Mouse (Mus musculus) hindbrain, embryonic 10.5 days (tissue): ENCODE measurements around the gene Mrpl50. TPM values are rescaled to one million over a fixed set of nuclear protein-coding genes. Genes with fewer than 3 reads are reported as not detected.

ENCODE experiments used
- DNase-seq: peaks from one replicate; pipeline ENCODE4 v3.0.0-alpha.2; 2017; ENCODE audit warnings: low spot score
- H3K27ac ChIP-seq: fragments of 300-500 bp; sonication (generic); 2 replicates; pipeline ENCODE4 v1.5.1; 2016; ENCODE audit warnings: mild to moderate bottlenecking, moderate library complexity
- H3K27me3 ChIP-seq: fragments of 300-500 bp; sonication (generic); 2 replicates; pipeline ENCODE4 v1.6.1; 2016; ENCODE audit warnings: mild to moderate bottlenecking; ENCODE audit not compliant: poor library complexity, insufficient read depth, severe bottlenecking
- H3K36me3 ChIP-seq: fragments of 300-500 bp; sonication (generic); 2 replicates; pipeline ENCODE4 v1.6.1; 2016; ENCODE audit warnings: mild to moderate bottlenecking, moderate library complexity
- H3K4me1 ChIP-seq: fragments of 300-500 bp; sonication (generic); replicated peaks from 2 replicates; pipeline ENCODE4 v1.6.1; 2016; ENCODE audit warnings: mild to moderate bottlenecking
- H3K4me3 ChIP-seq: fragments of 300-500 bp; sonication (generic); 2 replicates; pipeline ENCODE4 v1.5.1; 2016; ENCODE audit warnings: mild to moderate bottlenecking, moderate library complexity
- H3K9me3 ChIP-seq: fragments of 300-500 bp; sonication (generic); 2 replicates; pipeline ENCODE4 v1.6.1; 2016; ENCODE audit warnings: mild to moderate bottlenecking, moderate library complexity
- WGBS: fragments of 180-500 bp; shearing (Covaris S2); methylation state at CpG from one replicate; pipeline ENCODE4 v1.1.7; 2016; 5-methylcytosine and 5-hydroxymethylcytosine counted together
- polyA plus RNA-seq: library from polyadenylated mRNA; unstranded; fragments of >200 nt; fragmentation: Nextera tagmentation; extraction: Ambion mirVana; gene quantifications from 2 replicates; pipeline ENCODE4 v1.2.1, GENCODE M21; 2016

Gene Mrpl50
- polyA plus RNA-seq, result 74.8 and 77.1 TPM in 2 replicates

DNA sequence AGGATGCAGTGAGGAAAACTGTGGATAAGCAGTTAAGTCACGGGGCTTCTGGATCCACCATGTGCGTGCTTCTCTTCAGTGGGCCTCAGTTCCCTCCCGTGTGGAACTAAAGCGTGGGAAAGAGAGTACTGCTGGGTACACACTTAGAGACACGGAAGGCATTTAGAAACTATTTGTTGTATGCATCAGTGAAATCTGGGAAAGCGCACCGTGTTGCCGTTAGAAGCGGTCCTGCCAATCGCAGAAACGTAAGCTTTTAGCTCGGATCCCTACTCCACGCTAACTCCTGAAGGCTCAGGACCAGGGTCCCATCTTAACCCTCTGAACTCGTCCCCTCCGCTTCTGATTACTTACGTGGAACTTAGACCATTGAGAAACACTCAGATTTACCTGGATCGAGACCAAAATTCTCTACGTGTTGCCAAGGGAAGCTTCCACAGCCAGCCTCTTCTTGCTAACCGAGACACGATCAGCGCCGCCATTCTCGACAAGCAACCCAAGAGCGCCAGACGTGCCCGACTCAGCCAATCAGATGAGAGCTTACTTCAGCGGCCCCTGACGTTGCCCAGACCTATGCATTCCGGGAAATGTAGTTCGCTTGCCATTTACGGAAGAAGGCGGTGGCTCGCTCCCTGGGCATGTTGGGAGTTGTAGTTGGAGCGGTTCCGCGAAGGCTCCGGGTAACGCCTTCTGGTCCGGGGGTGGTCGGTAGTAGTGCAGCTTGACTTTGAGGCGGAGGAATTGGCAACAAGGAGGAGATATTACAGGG is at the start of gene Mrpl50, which contains the start of gene Zfp189:
Gene Mrpl50 (minus strand): TSS at position 522 of the 769 bp plus-strand sequence.
Gene Zfp189 (plus strand): TSS at position 605 of the 769 bp plus-strand sequence.
- Histone ChIP-seq H3K27me3 (no peaks in the 10 kb centered on the region), H3K27ac (peak within 1 kb of the TSS; percentile 91)
- under 1% methylated on average over 41 of the region's 41 CpGs for WGBS

DNA sequence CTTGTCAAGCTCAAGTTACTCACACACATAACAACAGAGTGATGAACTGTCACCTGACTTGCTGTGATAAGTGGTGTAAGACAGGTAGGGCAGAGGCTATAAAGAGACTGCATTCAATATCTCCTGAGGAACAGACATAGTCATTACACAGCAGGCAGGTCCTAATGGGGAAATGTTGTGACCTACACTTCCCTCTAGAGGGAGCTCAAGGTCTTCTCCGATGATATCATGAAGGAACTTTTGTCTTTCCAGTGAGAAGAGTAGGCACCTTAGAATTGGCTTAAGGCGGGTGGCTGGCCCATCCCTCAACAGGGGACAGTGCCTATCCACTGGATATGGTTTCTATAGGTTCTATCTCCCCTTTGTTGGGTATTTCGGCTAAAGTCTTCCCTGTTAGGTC is 46.7 kb upstream of the Mrpl50 start:
- WGBS, result 30% methylated on average over 3 of the region's 3 CpGs
- no peak overlapping the region for H3K4me3 ChIP-seq
- no peak overlapping the region for H3K27ac ChIP-seq
- no peaks in the 10 kb centered on the region for H3K36me3 ChIP-seq
- H3K27me3 ChIP-seq, result no peaks in the 10 kb centered on the region
- H3K9me3 ChIP-seq, result no peaks in the 10 kb centered on the region
- no peaks in the 10 kb centered on the region for H3K4me1 ChIP-seq
- DNase-seq, result peak; percentile 32

More for the DNA sequence above, at the start of gene Mrpl50, which contains the start of gene Zfp189:
- peak within 1 kb of the TSS; percentile 74 for H3K4me3 ChIP-seq
- peak; percentile 93 for DNase-seq
- H3K9me3 ChIP-seq, result no peaks in the 10 kb centered on the region
- H3K36me3 ChIP-seq, result peaks cover 47% of the 10 kb centered on the region
- peaks cover 28% of the 10 kb centered on the region for H3K4me1 ChIP-seq

DNA sequence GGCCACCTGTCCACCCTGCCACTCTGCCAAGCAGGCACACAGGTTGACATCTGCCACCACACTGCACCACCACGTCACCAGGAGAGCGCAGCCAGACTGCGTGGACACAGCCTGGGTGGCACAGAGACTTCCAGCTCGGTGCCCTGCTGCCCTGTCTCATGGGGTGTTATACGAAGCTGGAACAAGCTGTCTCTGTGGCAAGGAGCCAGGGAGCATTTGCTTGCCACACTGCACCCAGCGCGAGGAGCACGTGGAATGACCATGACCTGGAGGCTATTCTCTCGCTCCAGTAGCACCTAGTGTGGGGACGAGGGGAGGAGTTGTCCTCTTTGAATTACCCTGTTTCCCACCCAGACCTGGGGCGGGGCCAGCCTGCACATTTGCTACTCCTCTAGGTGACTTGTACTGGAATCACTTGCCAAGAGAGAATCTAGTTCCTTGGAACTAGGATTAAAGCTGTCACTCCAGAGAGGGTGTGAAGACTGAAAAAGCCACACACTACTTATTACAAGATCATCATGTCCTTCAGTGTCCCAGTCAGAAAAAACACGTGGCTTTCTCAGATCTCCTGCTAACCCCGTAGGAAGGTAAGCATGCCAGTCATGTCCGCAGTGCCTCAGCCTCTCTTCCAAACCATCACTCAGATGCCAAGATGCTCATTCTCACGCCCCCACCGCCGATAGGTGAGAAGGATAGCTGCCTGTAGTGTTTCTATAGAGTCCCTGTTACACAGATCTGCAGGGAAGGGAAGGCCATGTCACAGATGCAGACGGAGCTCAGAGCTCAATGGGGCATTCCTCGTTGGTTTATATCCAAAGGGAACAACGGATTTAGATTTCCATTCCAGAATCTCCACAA is 39.3 kb upstream of the Mrpl50 start:
- H3K36me3 ChIP-seq, result no peaks in the 10 kb centered on the region
- H3K4me1 ChIP-seq, result no peaks in the 10 kb centered on the region
- WGBS, result 80% methylated on average over 20 of the region's 20 CpGs
- no peak overlapping the region for H3K4me3 ChIP-seq
- DNase-seq, result no peak
- no peaks in the 10 kb centered on the region for H3K9me3 ChIP-seq
- no peak overlapping the region for H3K27ac ChIP-seq
- H3K27me3 ChIP-seq, result no peaks in the 10 kb centered on the region

DNA sequence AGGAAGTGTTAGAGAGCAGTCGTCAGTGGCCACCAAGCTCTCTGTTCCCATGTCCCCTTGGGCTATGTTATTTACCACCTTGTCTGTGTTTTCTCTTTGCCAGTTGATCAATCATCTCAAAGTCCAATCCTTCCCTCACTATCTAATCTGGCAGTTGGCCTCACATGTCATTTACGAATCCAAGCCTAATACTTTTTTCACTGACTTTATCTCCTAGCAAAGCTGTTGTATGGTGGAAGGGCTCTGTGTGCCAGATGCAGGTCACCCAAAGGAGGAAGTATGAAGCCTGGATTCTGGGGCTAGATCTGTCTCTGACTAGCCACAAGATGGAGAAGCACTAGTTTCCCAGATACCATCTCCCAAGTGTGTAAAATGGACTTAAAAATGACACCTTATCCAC is 37.3 kb upstream of the Mrpl50 start:
- H3K4me1 ChIP-seq, result no peaks in the 10 kb centered on the region
- no peaks in the 10 kb centered on the region for H3K9me3 ChIP-seq
- no peak overlapping the region for H3K27ac ChIP-seq
- DNase-seq, result no peak
- no peak overlapping the region for H3K4me3 ChIP-seq
- H3K27me3 ChIP-seq, result no peaks in the 10 kb centered on the region
- H3K36me3 ChIP-seq, result no peaks in the 10 kb centered on the region
- 87% methylated on average over 2 of the region's 2 CpGs for WGBS

DNA sequence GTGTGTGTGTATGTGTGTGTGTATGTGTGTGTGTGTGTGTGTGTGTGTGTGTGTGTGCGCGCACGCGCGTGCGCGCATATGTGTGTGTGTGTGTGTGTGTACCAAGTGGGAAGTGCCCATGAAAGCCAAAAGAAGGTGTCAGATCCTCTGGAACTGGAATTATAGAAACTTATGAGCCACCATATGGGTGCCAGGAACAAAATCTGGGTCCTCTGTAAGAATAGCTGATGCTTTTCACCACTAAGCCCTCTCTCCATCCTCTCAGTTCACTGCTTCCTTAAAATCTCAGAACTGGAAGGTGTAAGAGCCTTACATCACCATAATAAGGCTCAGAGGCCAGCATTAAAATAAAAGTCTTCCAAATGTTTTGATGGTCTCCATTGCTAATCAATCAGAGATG is 36.5 kb upstream of the Mrpl50 start:
- Histone ChIP-seq H3K9me3 (no peaks in the 10 kb centered on the region), H3K36me3 (no peaks in the 10 kb centered on the region), H3K4me3 (no peak overlapping the region), H3K27ac (no peak overlapping the region), H3K27me3 (no peaks in the 10 kb centered on the region), H3K4me1 (no peaks in the 10 kb centered on the region)
- DNase-seq, result no peak
- 99% methylated on average over 7 of the region's 7 CpGs for WGBS

DNA sequence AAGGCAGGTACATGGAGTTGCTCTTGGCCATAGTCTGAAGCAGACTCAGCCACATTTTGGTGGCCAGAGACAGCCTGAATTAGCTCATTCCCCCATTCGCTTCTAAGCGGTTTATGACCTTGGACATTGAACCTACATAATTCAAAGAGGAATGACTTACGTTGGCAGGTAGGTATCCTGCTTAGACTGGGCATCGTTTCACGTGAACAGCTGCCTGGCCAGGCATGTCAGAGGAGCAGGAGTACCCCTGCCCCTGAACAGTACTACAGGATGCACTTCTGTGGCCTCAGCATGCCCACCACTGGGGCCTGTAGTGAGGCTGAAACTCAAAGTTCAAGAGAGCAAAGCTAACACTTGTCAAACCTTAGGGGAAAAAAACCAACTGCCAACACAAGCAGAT is 32.5 kb upstream of the Mrpl50 start:
- no peaks in the 10 kb centered on the region for H3K27me3 ChIP-seq
- no peak for DNase-seq
- no peak overlapping the region for H3K4me3 ChIP-seq
- no peak overlapping the region for H3K27ac ChIP-seq
- 89% methylated on average over 5 of the region's 5 CpGs for WGBS
- H3K4me1 ChIP-seq, result no peaks in the 10 kb centered on the region
- H3K36me3 ChIP-seq, result no peaks in the 10 kb centered on the region
- H3K9me3 ChIP-seq, result no peaks in the 10 kb centered on the region

DNA sequence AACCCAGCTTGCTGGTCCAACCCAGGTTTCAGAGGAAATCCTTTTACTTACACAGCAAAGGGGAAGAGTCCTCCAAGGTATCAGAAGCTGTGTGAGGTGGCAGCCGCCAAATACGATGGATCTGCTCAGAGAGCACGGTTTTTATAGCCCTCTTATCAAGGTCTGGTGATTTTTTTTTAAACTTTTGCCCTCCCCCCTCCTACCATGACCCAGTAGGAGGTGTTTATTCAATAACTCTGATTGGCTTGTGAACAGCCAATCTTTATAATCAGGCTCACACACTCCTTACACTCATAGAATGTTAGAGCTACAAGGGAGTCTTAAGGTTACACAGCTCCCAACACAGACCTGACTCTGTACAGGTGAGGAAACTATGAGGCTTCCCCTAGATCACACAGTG is 28.5 kb upstream of the Mrpl50 start, which contains the start of gene Aldob:
Gene Aldob (minus strand): TSS at position 164 of the 400 bp plus-strand sequence.
- Histone ChIP-seq H3K27ac (no peak within 1 kb of the TSS), H3K4me1 (no peaks in the 10 kb centered on the region), H3K36me3 (no peaks in the 10 kb centered on the region), H3K4me3 (no peak within 1 kb of the TSS), H3K9me3 (no peaks in the 10 kb centered on the region), H3K27me3 (no peaks in the 10 kb centered on the region)
- 76% methylated on average over 3 of the region's 3 CpGs for WGBS
- no peak for DNase-seq

DNA sequence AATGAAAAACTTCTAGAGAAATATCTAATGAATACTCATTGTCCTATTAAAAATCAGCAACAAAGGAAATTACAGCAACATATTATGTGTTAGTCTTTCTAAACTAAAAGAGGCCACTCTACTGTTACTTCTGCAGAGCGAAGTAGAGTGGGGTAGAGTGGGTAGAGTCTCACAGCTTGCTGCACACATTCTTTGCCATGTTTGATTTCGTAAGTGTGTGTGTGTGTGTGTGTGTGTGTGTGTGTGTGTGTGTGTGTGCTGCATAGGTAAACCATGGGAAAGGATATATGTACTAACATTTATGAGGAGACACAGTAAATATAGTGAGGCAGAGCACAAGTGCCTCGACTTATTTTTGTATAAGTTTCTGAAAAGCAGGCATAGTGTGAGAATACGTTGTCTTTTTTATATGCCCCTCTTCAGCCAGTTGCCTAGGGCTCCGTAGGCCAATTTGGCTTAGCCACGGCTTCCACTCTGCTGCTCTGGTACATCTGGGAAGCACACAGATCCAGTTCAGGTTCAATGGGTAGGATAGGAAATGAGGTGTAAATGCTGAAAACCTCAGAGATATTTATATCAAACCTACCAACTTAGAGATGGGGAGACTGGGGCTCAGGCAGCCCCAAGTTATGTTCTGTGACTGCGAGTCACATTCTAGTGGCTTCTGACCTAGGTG is 26.8 kb upstream of the Mrpl50 start:
- Histone ChIP-seq H3K27ac (no peak overlapping the region), H3K4me3 (no peak overlapping the region), H3K27me3 (no peaks in the 10 kb centered on the region), H3K9me3 (no peaks in the 10 kb centered on the region), H3K36me3 (no peaks in the 10 kb centered on the region), H3K4me1 (no peaks in the 10 kb centered on the region)
- DNase-seq, result no peak
- WGBS, result 86% methylated on average over 7 of the region's 7 CpGs

DNA sequence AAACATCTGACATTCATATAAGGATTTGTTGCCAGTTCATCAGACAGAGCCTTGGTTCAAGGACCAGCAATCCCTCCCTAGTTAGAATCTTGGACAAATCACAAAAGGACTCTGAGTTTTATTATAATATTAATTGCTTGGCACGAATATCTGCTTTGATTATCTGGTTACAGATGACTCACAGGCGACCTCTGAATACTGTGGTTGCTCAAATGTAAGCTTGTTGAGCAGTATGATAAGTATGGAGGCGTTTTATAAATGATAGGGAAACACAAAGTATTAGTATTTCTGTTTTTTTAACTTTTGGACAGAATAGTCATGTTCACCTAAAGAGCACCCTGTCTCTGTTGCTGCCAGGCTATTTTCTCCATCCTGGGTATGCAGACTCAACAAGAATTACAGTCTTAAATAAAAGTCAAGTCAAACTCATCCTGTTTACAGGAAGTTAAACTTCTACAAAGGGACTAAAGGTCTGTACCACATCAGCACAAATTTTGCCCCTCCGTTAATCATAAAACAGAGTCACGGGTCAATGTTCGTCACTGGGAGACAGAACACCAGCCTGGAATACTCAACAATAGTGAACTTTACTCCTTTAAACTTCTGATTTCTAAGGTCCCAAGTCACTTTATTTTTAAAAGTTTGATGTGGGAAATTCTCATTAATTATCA is 26.1 kb upstream of the Mrpl50 start:
- Histone ChIP-seq H3K27ac (no peak overlapping the region), H3K4me1 (no peaks in the 10 kb centered on the region), H3K27me3 (no peaks in the 10 kb centered on the region), H3K36me3 (no peaks in the 10 kb centered on the region), H3K4me3 (no peak overlapping the region), H3K9me3 (no peaks in the 10 kb centered on the region)
- no peak for DNase-seq
- WGBS, result 77% methylated on average over 6 of the region's 6 CpGs

DNA sequence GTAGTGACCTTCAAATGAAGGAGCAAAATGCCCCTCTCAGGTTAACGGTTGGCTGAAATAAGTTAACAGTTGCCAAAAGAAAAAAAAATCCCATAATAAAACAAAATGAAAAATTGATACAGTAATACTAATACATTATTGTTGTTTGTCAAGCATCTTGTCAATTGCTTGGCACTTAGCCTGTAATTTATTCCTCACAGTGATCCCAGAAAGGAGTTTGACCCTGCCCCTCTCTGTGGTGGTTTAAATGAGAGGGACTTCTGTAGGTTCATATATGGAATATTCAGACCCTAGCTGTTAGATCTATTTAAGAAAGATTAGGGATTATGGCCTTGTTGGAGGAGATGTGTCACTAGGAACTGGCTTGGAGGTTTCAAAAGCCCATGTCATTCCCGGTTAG is 25.1 kb upstream of the Mrpl50 start:
- no peaks in the 10 kb centered on the region for H3K27me3 ChIP-seq
- DNase-seq, result no peak
- WGBS, result 93% methylated on average over 2 of the region's 2 CpGs
- H3K4me1 ChIP-seq, result no peaks in the 10 kb centered on the region
- no peak overlapping the region for H3K27ac ChIP-seq
- no peaks in the 10 kb centered on the region for H3K9me3 ChIP-seq
- no peaks in the 10 kb centered on the region for H3K36me3 ChIP-seq
- no peak overlapping the region for H3K4me3 ChIP-seq

DNA sequence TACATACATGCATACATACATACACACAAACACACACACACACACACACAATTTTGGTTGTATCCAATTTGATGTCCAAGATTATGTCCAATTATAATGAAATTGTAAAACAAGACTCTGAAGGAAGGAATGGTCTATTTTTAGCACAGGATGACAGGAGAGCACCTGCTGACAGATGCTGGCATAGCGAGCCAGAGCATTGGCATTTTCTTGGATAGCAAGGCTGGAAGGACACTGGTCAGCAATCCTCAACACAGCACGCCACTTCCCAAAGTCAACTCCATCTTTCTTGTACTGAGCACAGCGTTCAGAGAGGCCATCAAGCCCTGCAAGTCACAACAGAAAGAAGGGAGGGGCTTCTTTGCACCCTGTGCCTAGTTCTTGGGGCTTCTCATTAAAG is 20.1 kb upstream of the Mrpl50 start:
- no peak for DNase-seq
- Histone ChIP-seq H3K36me3 (no peaks in the 10 kb centered on the region), H3K27me3 (no peaks in the 10 kb centered on the region), H3K9me3 (no peaks in the 10 kb centered on the region), H3K4me3 (no peak overlapping the region), H3K4me1 (no peaks in the 10 kb centered on the region), H3K27ac (no peak overlapping the region)
- WGBS, result 75% methylated on average over 3 of the region's 3 CpGs

DNA sequence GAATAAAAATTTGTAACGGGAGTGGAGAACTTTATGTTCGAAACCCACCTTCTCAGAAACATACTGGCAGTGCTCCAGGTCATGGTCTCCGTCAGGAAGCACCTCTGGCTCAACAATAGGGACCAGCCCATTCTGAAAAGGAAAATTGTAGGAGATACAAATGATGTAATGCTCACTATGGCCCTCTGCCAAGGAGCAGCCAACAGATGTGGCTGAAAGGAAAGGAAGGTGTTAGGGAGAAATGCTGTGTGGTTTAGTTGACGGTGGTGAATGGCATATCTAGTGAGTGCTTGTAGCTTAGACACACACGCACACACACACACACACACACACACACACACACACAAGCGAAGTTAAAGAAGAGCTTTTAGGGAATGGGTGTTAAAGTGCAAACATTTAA is 18.8 kb upstream of the Mrpl50 start:
- no peaks in the 10 kb centered on the region for H3K36me3 ChIP-seq
- H3K4me1 ChIP-seq, result no peaks in the 10 kb centered on the region
- H3K4me3 ChIP-seq, result no peak overlapping the region
- H3K9me3 ChIP-seq, result no peaks in the 10 kb centered on the region
- H3K27ac ChIP-seq, result no peak overlapping the region
- no peaks in the 10 kb centered on the region for H3K27me3 ChIP-seq
- DNase-seq, result no peak
- 80% methylated on average over 6 of the region's 6 CpGs for WGBS
